Mouse (Mus musculus): ENCODE measurements around the gene Grik3. TPM values are rescaled to one million over a fixed set of nuclear protein-coding genes. Genes with fewer than 3 reads are reported as not detected.
A peak's percentile ranks its signal among the peaks of the same experiment; 100 is the strongest.

Grik3 gene
- polyA plus RNA-seq, 1 experiment from 2014 or later, result 4.5 TPM

GRCm38 (mm10) chr4:125544947-125545767, 54.7 kb downstream of the Grik3 start:
- no peak overlapping the region for H3K9ac ChIP-seq (replicated peaks; ENCODE audit: low read length)
- H3K4me3 ChIP-seq (replicated peaks; ENCODE audit: low read depth, low read length), result no peak overlapping the region
- 6% methylated on average over 18 of the region's 18 CpGs for WGBS
- peaks cover 8% of the 10 kb centered on the region for H3K4me1 ChIP-seq (ENCODE audit: control insufficient read depth, insufficient read depth, low read length)
- H3K27ac ChIP-seq (replicated peaks; ENCODE audit: low read depth, low read length), result peak overlapping the region; percentile 75
- no peaks in the 10 kb centered on the region for H3K9me3 ChIP-seq (ENCODE audit: control insufficient read depth, low read length)
- no peaks in the 10 kb centered on the region for H3K36me3 ChIP-seq (ENCODE audit: control insufficient read depth, insufficient read depth, low read length)
- DNase-seq (peak; percentile 78), ATAC-seq (ENCODE audit: low FRiP score, low TSS enrichment) (peak; percentile 85)
- peaks cover 24% of the 10 kb centered on the region for H3K27me3 ChIP-seq (ENCODE audit: control insufficient read depth, insufficient read depth, low read length)
- peak overlapping the region; percentile 33 for H3K4me2 ChIP-seq (ENCODE audit: low read length)

- Histone ChIP-seq H3K9me3 (ENCODE audit: control insufficient read depth, low read length) (no peaks in the 10 kb centered on the region), H3K4me2 (ENCODE audit: low read length) (peak overlapping the region; percentile 33; the same call in 1 of the 2 replicates), H3K4me1 (ENCODE audit: control insufficient read depth, insufficient read depth, low read length) (peaks cover 8% of the 10 kb centered on the region), H3K27ac (replicated peaks; ENCODE audit: low read depth, low read length) (peak overlapping the region; percentile 75), H3K27me3 (ENCODE audit: control insufficient read depth, insufficient read depth, low read length) (peaks cover 24% of the 10 kb centered on the region), H3K9ac (replicated peaks; ENCODE audit: low read length) (no peak overlapping the region), H3K36me3 (ENCODE audit: control insufficient read depth, insufficient read depth, low read length) (no peaks in the 10 kb centered on the region), H3K4me3 (replicated peaks; ENCODE audit: low read depth, low read length) (no peak overlapping the region)
- ATAC-seq (ENCODE audit: low FRiP score, low TSS enrichment) (no peak), DNase-seq (no peak)
- 28% methylated on average over 7 of the region's 7 CpGs for WGBS
Measured at GRCm38 (mm10) chr4:125545768-125546220, 55.3 kb downstream of the Grik3 start.

- Histone ChIP-seq H3K4me3 (replicated peaks; ENCODE audit: low read depth, low read length) (no peak overlapping the region), H3K9me3 (ENCODE audit: control insufficient read depth, low read length) (no peaks in the 10 kb centered on the region), H3K27me3 (ENCODE audit: control insufficient read depth, insufficient read depth, low read length) (peaks cover 18% of the 10 kb centered on the region), H3K4me1 (ENCODE audit: control insufficient read depth, insufficient read depth, low read length) (peaks cover 8% of the 10 kb centered on the region), H3K4me2 (ENCODE audit: low read length) (no peak overlapping the region), H3K27ac (replicated peaks; ENCODE audit: low read depth, low read length) (no peak overlapping the region), H3K36me3 (ENCODE audit: control insufficient read depth, insufficient read depth, low read length) (no peaks in the 10 kb centered on the region), H3K9ac (replicated peaks; ENCODE audit: low read length) (no peak overlapping the region)
- WGBS, result 67% methylated on average over 5 of the region's 5 CpGs
- DNase-seq (no peak), ATAC-seq (ENCODE audit: low FRiP score, low TSS enrichment) (no peak)
Measured at GRCm38 (mm10) chr4:125548190-125548589, 57.7 kb downstream of the Grik3 start.

- no peak for DNase-seq
- Histone ChIP-seq H3K4me2 (ENCODE audit: low read length) (no peak overlapping the region), H3K36me3 (ENCODE audit: control insufficient read depth, insufficient read depth, low read length) (no peaks in the 10 kb centered on the region), H3K27ac (replicated peaks; ENCODE audit: low read depth, low read length) (no peak overlapping the region), H3K4me1 (ENCODE audit: control insufficient read depth, insufficient read depth, low read length) (no peaks in the 10 kb centered on the region), H3K27me3 (ENCODE audit: control insufficient read depth, insufficient read depth, low read length) (no peaks in the 10 kb centered on the region), H3K9me3 (ENCODE audit: control insufficient read depth, low read length) (no peaks in the 10 kb centered on the region), H3K9ac (replicated peaks; ENCODE audit: low read length) (no peak overlapping the region), H3K4me3 (replicated peaks; ENCODE audit: low read depth, low read length) (no peak overlapping the region)
- 91% methylated on average over 9 of the region's 9 CpGs for whole genome bisulfite sequencing
- no peak for ATAC-seq (ENCODE audit: low FRiP score, low TSS enrichment)
Measured at GRCm38 (mm10) chr4:125553754-125554153, 63.3 kb downstream of the Grik3 start.

GRCm38 (mm10) chr4:125556405-125557308, 66.2 kb downstream of the Grik3 start:
- Histone ChIP-seq H3K27me3 (ENCODE audit: control insufficient read depth, insufficient read depth, low read length) (no peaks in the 10 kb centered on the region), H3K36me3 (ENCODE audit: control insufficient read depth, insufficient read depth, low read length) (no peaks in the 10 kb centered on the region), H3K27ac (replicated peaks; ENCODE audit: low read depth, low read length) (no peak overlapping the region), H3K4me3 (replicated peaks; ENCODE audit: low read depth, low read length) (no peak overlapping the region), H3K4me2 (ENCODE audit: low read length) (no peak overlapping the region), H3K4me1 (ENCODE audit: control insufficient read depth, insufficient read depth, low read length) (no peaks in the 10 kb centered on the region), H3K9ac (replicated peaks; ENCODE audit: low read length) (no peak overlapping the region), H3K9me3 (ENCODE audit: control insufficient read depth, low read length) (no peaks in the 10 kb centered on the region)
- ATAC-seq (ENCODE audit: low FRiP score, low TSS enrichment) (no peak), DNase-seq (no peak)
- 91% methylated on average over 14 of the region's 14 CpGs for WGBS

- Histone ChIP-seq H3K9me3 (ENCODE audit: control insufficient read depth, low read length) (no peaks in the 10 kb centered on the region), H3K4me1 (ENCODE audit: control insufficient read depth, insufficient read depth, low read length) (peaks cover 9% of the 10 kb centered on the region; the same call in 1 of the 2 replicates), H3K4me3 (replicated peaks; ENCODE audit: low read depth, low read length) (no peak overlapping the region), H3K4me2 (ENCODE audit: low read length) (no peak overlapping the region), H3K27me3 (ENCODE audit: control insufficient read depth, insufficient read depth, low read length) (no peaks in the 10 kb centered on the region), H3K9ac (replicated peaks; ENCODE audit: low read length) (no peak overlapping the region; the same call in 1 of the 2 replicates), H3K27ac (replicated peaks; ENCODE audit: low read depth, low read length) (no peak overlapping the region), H3K36me3 (ENCODE audit: control insufficient read depth, insufficient read depth, low read length) (no peaks in the 10 kb centered on the region)
- DNase-seq (no peak), ATAC-seq (ENCODE audit: low FRiP score, low TSS enrichment) (no peak)
- 61% methylated on average over 5 of the region's 5 CpGs for WGBS
Measured at GRCm38 (mm10) chr4:125559564-125559963, 69.1 kb downstream of the Grik3 start.

GRCm38 (mm10) chr4:125560806-125561205, 70.3 kb downstream of the Grik3 start:
- Histone ChIP-seq H3K9me3 (ENCODE audit: control insufficient read depth, low read length) (no peaks in the 10 kb centered on the region), H3K9ac (replicated peaks; ENCODE audit: low read length) (no peak overlapping the region), H3K4me2 (ENCODE audit: low read length) (no peak overlapping the region), H3K27ac (replicated peaks; ENCODE audit: low read depth, low read length) (no peak overlapping the region), H3K4me3 (replicated peaks; ENCODE audit: low read depth, low read length) (no peak overlapping the region), H3K36me3 (ENCODE audit: control insufficient read depth, insufficient read depth, low read length) (no peaks in the 10 kb centered on the region), H3K4me1 (ENCODE audit: control insufficient read depth, insufficient read depth, low read length) (peaks cover 13% of the 10 kb centered on the region; the same call in 1 of the 2 replicates), H3K27me3 (ENCODE audit: control insufficient read depth, insufficient read depth, low read length) (no peaks in the 10 kb centered on the region)
- no peak for ATAC-seq (ENCODE audit: low FRiP score, low TSS enrichment)
- WGBS, result 24% methylated on average over 2 of the region's 2 CpGs
- no peak for DNase-seq

- H3K9ac ChIP-seq (replicated peaks; ENCODE audit: low read length), result no peak overlapping the region
- H3K4me3 ChIP-seq (replicated peaks; ENCODE audit: low read depth, low read length), result no peak overlapping the region
- DNase-seq (no peak), ATAC-seq (ENCODE audit: low FRiP score, low TSS enrichment) (no peak)
- WGBS, result 93% methylated on average over 10 of the region's 10 CpGs
- peaks cover 13% of the 10 kb centered on the region; the same call in 1 of the 2 replicates for H3K4me1 ChIP-seq (ENCODE audit: control insufficient read depth, insufficient read depth, low read length)
- H3K27me3 ChIP-seq (ENCODE audit: control insufficient read depth, insufficient read depth, low read length), result no peaks in the 10 kb centered on the region
- no peaks in the 10 kb centered on the region for H3K9me3 ChIP-seq (ENCODE audit: control insufficient read depth, low read length)
- no peak overlapping the region for H3K4me2 ChIP-seq (ENCODE audit: low read length)
- no peaks in the 10 kb centered on the region for H3K36me3 ChIP-seq (ENCODE audit: control insufficient read depth, insufficient read depth, low read length)
- H3K27ac ChIP-seq (replicated peaks; ENCODE audit: low read depth, low read length), result no peak overlapping the region
Measured at GRCm38 (mm10) chr4:125563579-125563978, 73.1 kb downstream of the Grik3 start.
